Mouse (Mus musculus): ENCODE results near the gene Zfp706. TPM values are rescaled to one million over a fixed set of nuclear protein-coding genes. Genes with fewer than 3 reads are reported as not detected.

The Zfp706 gene
- total and polyA plus RNA-seq, 3 experiments, result 33.1 to 261 (median 64.0) TPM

- H3K9me3 ChIP-seq (replicated peaks; ENCODE audit: insufficient read depth, low read length), result no peaks in the 10 kb centered on the region
- no peak overlapping the region for H3K9ac ChIP-seq (ENCODE audit: control insufficient read depth, low read depth, low read length, poor library complexity, severe bottlenecking)
- H3K27me3 ChIP-seq (ENCODE audit: control insufficient read depth in 1 of 2, insufficient read depth in 2 of 2, low read length in 2 of 2), result no peaks in the 10 kb centered on the region
- TF ChIP-seq ZNF384 (IDR thresholded peaks at IDR 0.05; ENCODE audit: low read depth, low read length), result no peak
- no peak for TF ChIP-seq SIN3A (IDR thresholded peaks at IDR 0.05; ENCODE audit: low read length)
- no peak for TF ChIP-seq TAL1 (IDR thresholded peaks at IDR 0.05; ENCODE audit: low read length)
- peaks cover 8 to 12% of the 10 kb centered on the region in 2 experiments for H3K4me1 ChIP-seq (ENCODE audit: control insufficient read depth in 1 of 2, insufficient read depth in 2 of 2, low read length in 2 of 2)
- no peak overlapping the region for H3K27ac ChIP-seq (ENCODE audit: control insufficient read depth, low read depth, low read length)
- DNase-seq (ENCODE audit: low read depth, low spot score), result no peak
- H3K79me2 ChIP-seq (ENCODE audit: control insufficient read depth, insufficient read depth, low read length, poor library complexity), result no peaks in the 10 kb centered on the region
- peaks cover 0 to 9% of the 10 kb centered on the region in 2 experiments; a peak in 2 of 4 replicates for H3K36me3 ChIP-seq (ENCODE audit: control insufficient read depth in 1 of 2, insufficient read depth in 2 of 2, low read length in 2 of 2)
- no peak overlapping the region for H3K4me3 ChIP-seq (ENCODE audit: control insufficient read depth in 1 of 2, insufficient read depth in 1 of 2, low read depth in 2 of 2, low read length in 2 of 2)
Observed at GRCm38 (mm10) chr15:36979159-36979487, 28.4 kb downstream of the Zfp706 start.

- Histone ChIP-seq H3K9ac (ENCODE audit: control insufficient read depth, low read depth, low read length, poor library complexity, severe bottlenecking) (no peak overlapping the region), H3K79me2 (ENCODE audit: control insufficient read depth, insufficient read depth, low read length, poor library complexity) (no peaks in the 10 kb centered on the region), H3K27me3 (ENCODE audit: control insufficient read depth in 1 of 2, insufficient read depth in 2 of 2, low read length in 2 of 2) (no peaks in the 10 kb centered on the region), H3K27ac (ENCODE audit: control insufficient read depth, low read depth, low read length) (no peak overlapping the region), H3K36me3 (ENCODE audit: control insufficient read depth in 1 of 2, insufficient read depth in 2 of 2, low read length in 2 of 2) (peaks cover 0 to 20% of the 10 kb centered on the region in 2 experiments; a peak in 2 of 4 replicates), H3K4me3 (ENCODE audit: control insufficient read depth in 1 of 2, insufficient read depth in 1 of 2, low read depth in 2 of 2, low read length in 2 of 2) (no peak overlapping the region), H3K9me3 (replicated peaks; ENCODE audit: insufficient read depth, low read length) (no peaks in the 10 kb centered on the region), H3K4me1 (ENCODE audit: control insufficient read depth in 1 of 2, insufficient read depth in 2 of 2, low read length in 2 of 2) (peaks cover 14 to 22% of the 10 kb centered on the region in 2 experiments)
- no peak for DNase-seq (ENCODE audit: low read depth, low spot score)
- TF ChIP-seq TCF12 (IDR thresholded peaks at IDR 0.05; ENCODE audit: low read depth, low read length) (no peak), RAD21 (IDR thresholded peaks at IDR 0.05; ENCODE audit: low read depth, low read length) (no peak), HCFC1 (IDR thresholded peaks at IDR 0.05; ENCODE audit: low read depth, low read length) (no peak), MYB (IDR thresholded peaks at IDR 0.05; ENCODE audit: low read depth, low read length) (no peak), BHLHE40 (IDR thresholded peaks at IDR 0.05; ENCODE audit: borderline replicate concordance, low read depth, low read length) (no peak), RCOR1 (IDR thresholded peaks at IDR 0.05; ENCODE audit: low read depth, low read length) (no peak), GABPA (IDR thresholded peaks at IDR 0.05; ENCODE audit: low read depth, low read length) (no peak), SMC3 (IDR thresholded peaks at IDR 0.05; ENCODE audit: low read depth, low read length) (no peak), ZC3H11A (IDR thresholded peaks at IDR 0.05; ENCODE audit: low read depth, low read length) (no peak), TBP (IDR thresholded peaks at IDR 0.05; ENCODE audit: low read depth, low read length) (no peak), ZKSCAN1 (IDR thresholded peaks at IDR 0.05; ENCODE audit: low read depth, low read length) (no peak), SIN3A (IDR thresholded peaks at IDR 0.05; ENCODE audit: low read length) (no peak), CHD2 (IDR thresholded peaks at IDR 0.05; ENCODE audit: low read length) (no peak), MAX (IDR thresholded peaks at IDR 0.05; ENCODE audit: low read length) (no peak), ETS1 (IDR thresholded peaks at IDR 0.05; ENCODE audit: low read depth, low read length) (no peak), UBTF (IDR thresholded peaks at IDR 0.05; ENCODE audit: borderline replicate concordance, insufficient read depth, low read depth, low read length) (no peak), GATA1 (IDR thresholded peaks at IDR 0.05; ENCODE audit: low read depth, low read length) (no peak), CHD1 (IDR thresholded peaks at IDR 0.05; ENCODE audit: low read depth, low read length) (no peak), JUND (IDR thresholded peaks at IDR 0.05; ENCODE audit: low read depth, low read length) (no peak)
Observed at GRCm38 (mm10) chr15:36977823-36978222, 29.8 kb downstream of the Zfp706 start.

All from MEL (cell line).